Mouse (Mus musculus): ENCODE measurements around the gene Cap1.

- TF ChIP-seq CTCF (IDR thresholded peaks at IDR 0.05; ENCODE audit: control insufficient read depth, insufficient read depth, insufficient replicate concordance, low read depth, low read length) (no peak), POLR2A (IDR thresholded peaks at IDR 0.05; ENCODE audit: control insufficient read depth, low read depth, low read length) (no peak)
Observed at GRCm38 (mm10) chr4:122848150-122848621, 37.7 kb downstream of the Cap1 start.

All from testis, adult 2 months (tissue).